Mouse (Mus musculus) inflammation-experienced regulatory T-cells, adult 6 months (primary cell): ENCODE data around the gene Cd200r3. TPM values are rescaled to one million over a fixed set of nuclear protein-coding genes. Genes with fewer than 3 reads are reported as not detected.

Source experiments
- polyA plus RNA-seq, 3 experiments: library from polyadenylated mRNA; unstranded; fragments of 100-300 nt; shearing (Covaris generic); gene quantifications; one replicate each; pipeline ENCODE4 v1.2.1; 2017

Cd200r3 gene
- polyA plus RNA-seq, 3 experiments from 2014 or later: 1.9 TPM; not detected in 2

Other genes with a start within 250 kb of the Cd200r3 start
- 1 to 10 TPM; 5.5 to 8.2 (median 7.4) TPM for gene Nepro, start 219.4 kb upstream of the Cd200r3 start, polyA plus RNA-seq
- gene Gtpbp8, start 197.3 kb upstream of the Cd200r3 start, polyA plus RNA-seq: 10 to 100 TPM; 25.0 to 48.9 (median 38.8) TPM
- 10 to 100 TPM; 48.8 to 73.3 (median 51.9) TPM for gene Cd200r1, start 177.9 kb upstream of the Cd200r3 start, polyA plus RNA-seq
- 10 to 100 TPM in 1 of 3 experiments, 1 to 10 TPM in 2; 4.9 to 16.5 (median 6.0) TPM for gene Cd200r4, start 131.9 kb upstream of the Cd200r3 start, polyA plus RNA-seq
- gene Cd200r2, start 76.6 kb upstream of the Cd200r3 start, polyA plus RNA-seq: under 1 TPM in 1 of 3 experiments, not detected in 2; 0.29 TPM
- 1 to 10 TPM; 1.1 to 2.0 (median 1.9) TPM for gene Ccdc80, start 149.7 kb downstream of the Cd200r3 start, polyA plus RNA-seq
- gene Slc35a5, start 215.0 kb downstream of the Cd200r3 start, polyA plus RNA-seq: 10 to 100 TPM; 27.9 to 45.7 (median 36.3) TPM
- 10 to 100 TPM; 12.3 to 20.2 (median 14.4) TPM for gene Atg3, start 215.1 kb downstream of the Cd200r3 start, polyA plus RNA-seq